Mouse (Mus musculus) heart, adult 18-20 months (tissue): ENCODE data around the gene Gpx8. TPM values are rescaled to one million over a fixed set of nuclear protein-coding genes. Genes with fewer than 3 reads are reported as not detected.
A peak's percentile ranks its signal among the peaks of the same experiment; 100 is the strongest.

Experiments
- DNase-seq, 2 experiments: peaks; one replicate each; pipeline ENCODE4 v3.0.0; 2021 to 2022; ENCODE audit warnings: mixed read lengths in 1 of 2
- long read RNA-seq, 2 experiments: library from polyadenylated mRNA; stranded (forward); transcript quantifications; one replicate each; pipeline ENCODE4 v2.0.0; 2021
- total RNA-seq, 2 experiments: library from RNA; stranded (reverse); gene quantifications; 2 replicates each; pipeline ENCODE4 v1.2.3; 2021

Gpx8 gene
- 10 to 100 TPM; 31.2 to 42.3 TPM for total RNA-seq
- long read RNA-seq, experiment 1, transcript Gpx8-201 (3 exons, 1,042 nt), result major isoform, 18 of 25 reads
- long read RNA-seq, experiment 1, partial matches to known transcripts, result 0 of 25 reads
- long read RNA-seq, experiment 1, other reads (novel, unspliced or antisense), result 3 of 25 reads
- long read RNA-seq, experiment 2, transcript Gpx8-201 (3 exons, 1,042 nt), result major isoform, 15 of 19 reads
- long read RNA-seq, experiment 2, partial matches to known transcripts, result 0 of 19 reads
- long read RNA-seq, experiment 2, other reads (novel, unspliced or antisense), result 2 of 19 reads

DNA sequence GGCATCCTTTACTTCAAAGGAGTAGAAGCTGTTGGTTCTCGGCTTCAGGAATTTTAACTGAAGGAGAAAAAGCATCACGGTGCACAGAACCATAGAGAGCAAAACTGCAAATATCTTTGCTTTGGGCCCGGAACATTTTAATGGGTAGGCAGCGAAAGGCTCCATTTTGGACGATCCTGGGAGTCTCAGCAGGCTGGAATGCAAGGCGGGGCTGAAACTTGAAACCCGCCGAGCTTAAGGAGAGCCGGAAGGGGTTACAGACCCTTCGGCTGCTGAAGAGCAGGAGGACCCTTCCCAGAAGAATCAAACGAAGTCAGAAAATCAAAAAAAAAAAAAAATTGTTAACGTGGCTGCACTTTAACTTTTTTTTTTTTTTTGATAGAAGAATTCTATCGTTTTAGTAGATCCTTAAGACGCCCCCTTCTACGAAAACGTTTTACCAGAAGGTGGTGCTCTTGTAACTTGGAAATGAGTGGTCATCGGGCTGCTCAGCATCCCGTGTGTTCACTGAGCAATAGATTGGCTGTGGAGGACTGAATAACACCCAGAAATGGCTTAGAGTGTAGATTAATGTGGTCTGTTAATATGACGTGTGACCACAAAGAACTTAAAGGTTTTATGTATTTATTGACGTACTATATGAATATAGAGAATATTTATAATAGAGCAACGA lies at the start of gene Gpx8:
Gene Gpx8, minus strand, starts transcription at position 200 of the 673 bp plus-strand sequence.
- peak; percentile 63 to 75 for DNase-seq

DNA sequence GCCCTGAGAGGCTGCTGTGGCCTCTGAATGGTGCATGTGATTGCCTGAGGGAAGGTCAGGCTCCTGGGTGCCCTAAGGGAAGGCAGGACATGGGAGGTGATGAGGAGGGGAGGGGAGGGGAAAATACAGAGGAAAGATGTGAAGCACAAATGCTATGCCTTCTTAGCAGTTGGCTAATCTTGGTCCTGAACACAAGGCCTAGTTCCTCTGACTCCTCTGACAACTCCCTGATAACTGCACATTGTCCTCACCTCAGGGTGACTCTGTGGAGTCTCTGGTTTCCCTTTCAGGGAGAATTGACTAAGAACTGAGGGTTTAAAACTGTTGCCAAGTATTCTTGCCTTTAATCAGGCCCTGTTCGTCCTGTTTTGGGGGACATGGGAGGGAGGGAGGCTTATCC lies 48.4 kb upstream of the Gpx8 start:
- DNase-seq, result no peak

DNA sequence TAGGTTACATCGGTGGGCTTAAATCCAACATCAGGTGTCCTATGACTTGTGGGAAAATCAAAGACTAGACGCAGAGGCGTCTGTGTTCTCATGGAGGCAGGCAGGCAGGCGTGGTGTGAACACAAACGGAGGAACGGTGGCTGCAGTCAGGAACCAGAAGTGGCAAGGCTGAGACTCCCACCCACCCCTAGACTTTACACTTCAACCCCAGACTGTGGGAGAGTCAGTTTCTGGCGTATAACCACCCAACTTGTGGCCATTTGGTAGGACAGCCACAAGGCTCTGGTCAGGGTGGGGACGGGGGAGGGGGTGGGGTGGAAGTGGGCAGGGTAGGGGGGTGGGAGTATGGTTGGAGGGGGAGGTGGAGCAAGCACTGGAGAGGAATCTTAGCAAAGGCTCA lies 44.3 kb upstream of the Gpx8 start:
- no peak for DNase-seq

DNA sequence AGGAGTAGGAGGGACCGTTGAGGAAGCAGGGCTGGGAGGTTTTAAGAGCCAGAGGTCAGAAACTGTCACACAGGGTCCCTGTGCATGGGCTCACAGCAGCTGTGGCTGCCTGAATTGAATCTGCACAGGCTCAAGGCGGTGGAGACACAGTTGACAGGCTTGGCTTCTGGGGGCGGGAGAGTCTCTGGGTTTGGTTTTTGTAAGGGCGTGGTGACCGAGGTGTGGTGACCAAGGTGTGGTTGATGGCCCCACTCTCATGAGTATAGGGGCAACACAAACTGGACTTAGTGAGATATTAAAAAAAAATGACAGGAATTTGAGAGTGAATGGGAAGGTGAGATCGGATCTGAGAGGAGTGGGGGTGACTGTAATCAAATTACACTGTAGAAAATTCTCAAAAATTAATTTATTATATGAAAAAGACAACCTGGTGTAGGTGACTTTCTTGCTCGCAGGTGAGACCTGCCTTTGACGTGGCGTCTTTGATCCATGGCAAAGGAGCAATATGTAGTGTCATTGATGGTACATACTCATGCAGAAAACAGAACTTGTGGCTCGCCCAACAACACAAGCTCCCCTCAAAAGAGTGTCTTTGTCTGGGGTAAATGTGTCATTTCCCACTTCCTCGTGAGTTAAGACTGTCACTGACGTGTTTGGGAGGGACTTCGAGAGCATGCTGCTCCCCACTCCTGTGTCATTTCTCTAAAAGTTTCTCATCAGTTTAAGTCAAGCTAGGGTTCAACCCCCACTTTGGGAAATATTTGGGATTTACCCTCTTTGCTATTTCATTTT lies 41.2 kb upstream of the Gpx8 start:
- no peak for DNase-seq

DNA sequence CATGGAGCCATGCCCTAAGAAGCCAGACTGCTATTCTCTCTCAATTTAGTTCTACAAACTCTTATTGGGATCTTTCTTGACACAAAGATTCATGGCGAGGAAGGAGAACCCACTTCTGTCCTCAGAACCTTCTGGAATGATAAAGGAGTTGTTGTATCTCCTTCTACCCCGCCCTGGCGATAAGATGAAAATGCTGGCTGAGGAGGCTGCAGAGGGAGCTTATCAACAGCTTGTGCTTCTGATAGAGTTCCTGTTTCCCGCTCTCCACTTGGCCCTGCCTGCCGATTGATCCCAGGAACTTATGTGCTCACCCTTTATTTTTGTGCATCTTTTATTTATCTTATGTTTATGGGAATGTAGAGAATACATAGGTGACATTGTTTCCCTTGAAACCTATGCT lies 38.5 kb upstream of the Gpx8 start:
- no peak for DNase-seq

DNA sequence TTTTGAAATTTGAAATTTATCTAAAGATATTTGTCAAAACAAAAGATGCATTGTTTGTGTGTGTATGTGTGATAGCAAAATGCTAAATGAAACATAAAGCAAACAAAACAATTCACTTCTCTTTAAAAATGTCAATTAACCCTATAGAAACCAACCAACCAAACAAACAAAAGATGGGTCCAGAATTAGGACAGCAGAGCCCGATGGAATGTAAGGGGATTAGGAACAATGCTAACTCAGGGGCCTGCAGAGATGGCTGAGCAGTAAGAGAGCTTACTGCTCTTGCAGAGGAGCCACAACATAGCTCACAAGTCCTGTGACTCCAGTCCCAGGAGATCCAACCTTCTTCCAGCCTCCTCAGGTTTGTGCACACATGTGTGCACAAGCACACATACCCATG lies 35.9 kb upstream of the Gpx8 start:
- no peak for DNase-seq

DNA sequence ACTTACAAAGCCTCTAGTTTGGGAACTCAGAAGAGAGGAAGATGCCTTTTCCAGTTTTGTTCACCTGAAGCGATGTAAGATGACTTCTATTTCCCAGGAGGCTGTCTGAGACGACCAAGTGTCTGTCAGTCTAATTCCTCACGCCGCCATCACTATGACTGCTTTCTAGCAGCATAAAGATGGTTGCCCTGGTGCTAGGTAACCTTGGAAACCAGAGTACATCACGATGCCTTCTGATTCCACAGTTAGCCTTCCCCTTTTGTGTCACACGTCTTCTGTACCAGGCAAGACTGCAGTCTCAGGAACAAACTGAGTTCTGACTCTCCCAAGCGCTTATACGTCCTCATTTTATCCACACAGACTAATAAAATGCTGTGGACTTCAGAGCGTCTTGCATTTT lies 32.8 kb upstream of the Gpx8 start:
- DNase-seq, result no peak

DNA sequence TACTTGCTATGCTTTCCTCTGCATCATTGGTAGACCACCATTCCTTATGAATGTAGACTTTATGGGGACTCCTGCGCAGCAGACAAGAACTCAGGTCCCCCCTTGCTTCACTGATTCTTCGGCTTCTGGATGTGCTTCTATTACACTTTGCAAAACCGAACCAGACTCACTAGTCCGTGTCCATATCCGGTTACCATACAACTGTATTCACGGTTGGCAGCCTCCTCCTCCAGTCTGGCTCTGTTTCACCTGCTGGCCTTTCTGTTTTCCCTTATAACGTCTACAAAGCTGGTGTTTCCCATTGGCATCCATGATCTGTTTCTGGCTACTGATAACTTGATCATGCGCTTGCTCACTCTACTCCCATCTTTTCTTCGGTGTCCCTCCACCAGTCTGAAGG lies 18.3 kb upstream of the Gpx8 start:
- no peak for DNase-seq

DNA sequence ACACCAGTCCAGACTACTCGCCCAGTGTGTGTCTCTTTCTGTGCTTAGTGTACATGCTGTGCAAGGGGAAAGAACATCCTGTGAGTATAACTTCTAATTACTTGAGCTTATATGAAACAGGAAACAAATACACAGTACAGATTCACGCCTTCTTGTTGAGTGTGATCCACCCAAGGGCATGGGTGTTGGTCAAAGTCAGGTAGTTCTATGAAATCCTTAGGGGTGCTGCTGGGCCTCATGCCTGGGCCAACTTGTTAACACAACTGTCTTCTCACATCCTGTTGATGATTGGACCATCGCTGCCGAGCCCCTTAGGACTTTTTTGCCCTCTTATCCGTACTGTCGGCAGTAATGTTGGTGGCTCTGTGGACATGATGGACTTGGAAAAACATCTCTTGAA lies 15.5 kb upstream of the Gpx8 start:
- no peak for DNase-seq

DNA sequence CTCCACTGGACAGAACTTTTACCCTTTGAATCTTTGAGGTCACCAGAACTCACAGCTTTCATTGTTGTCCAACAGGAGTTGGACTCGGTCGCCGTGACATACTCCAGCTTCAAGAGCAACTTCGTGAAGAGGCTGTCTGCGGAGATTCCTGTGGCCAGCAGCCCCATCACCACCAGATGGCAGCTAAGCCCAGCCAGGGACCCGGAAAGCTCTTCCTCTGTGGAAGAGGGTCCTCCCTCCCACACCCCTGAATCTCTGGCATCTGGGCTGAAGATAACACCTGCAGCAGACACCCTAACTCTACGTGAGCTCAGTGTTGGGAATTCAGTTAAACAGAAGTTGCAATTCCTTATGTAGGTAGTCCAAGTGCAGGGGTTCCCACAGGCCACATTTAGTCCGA lies 9.6 kb upstream of the Gpx8 start:
- DNase-seq, result no peak

DNA sequence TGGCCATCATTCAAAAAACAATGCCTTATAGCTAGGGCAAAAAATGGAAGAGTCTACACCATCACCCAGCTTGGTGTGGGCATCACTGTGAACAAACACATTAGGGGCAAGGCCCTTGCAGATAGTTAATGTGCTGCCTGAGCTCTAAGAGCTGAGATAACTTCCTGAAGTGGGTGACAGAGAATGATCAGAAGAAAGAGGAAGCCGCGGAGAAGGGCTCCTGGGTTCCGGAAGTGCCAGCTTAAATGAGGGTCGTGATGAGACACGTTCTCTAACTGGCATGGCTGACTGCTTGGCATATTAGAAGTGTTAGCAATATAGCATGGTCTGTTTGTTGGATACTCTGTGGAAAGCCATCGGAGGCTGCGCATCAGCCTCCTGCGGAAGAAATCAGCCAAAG lies 8.0 kb upstream of the Gpx8 start:
- DNase-seq, result no peak

DNA sequence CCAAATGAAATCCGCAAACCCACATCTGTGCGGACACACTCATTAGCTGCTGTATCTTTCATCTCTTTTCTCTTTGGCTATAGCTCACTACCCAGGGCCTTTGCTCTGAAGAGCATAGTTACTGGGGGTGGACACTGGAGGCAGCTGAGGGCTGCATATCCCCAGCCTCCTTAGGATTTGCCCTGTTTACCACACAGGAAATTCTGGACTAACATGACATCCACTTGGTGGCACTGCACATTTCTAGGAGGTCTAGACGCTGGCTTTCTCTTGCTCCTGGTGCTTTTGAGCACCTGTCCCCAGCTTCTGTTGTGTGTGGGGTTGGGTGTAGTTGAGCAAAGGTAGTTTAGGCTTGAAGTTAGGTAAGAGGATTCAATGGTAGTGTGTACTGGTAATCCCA lies 1.4 kb upstream of the Gpx8 start:
- no peak for DNase-seq

DNA sequence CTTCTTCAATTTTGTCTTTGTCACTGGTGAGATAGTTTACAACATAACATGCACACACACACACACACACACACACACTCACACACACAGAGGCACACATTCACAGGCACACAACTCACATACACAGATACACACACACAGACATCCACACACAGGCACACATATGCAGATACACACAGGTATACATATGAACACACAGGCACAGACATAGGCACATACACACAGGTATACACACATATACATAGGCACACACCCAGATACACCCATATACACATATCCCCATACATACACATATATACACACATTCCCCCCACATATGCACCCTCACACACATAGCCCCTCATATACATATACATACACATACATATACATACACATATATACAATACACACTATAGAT lies 808 bp upstream of the Gpx8 start:
- no peak for DNase-seq

DNA sequence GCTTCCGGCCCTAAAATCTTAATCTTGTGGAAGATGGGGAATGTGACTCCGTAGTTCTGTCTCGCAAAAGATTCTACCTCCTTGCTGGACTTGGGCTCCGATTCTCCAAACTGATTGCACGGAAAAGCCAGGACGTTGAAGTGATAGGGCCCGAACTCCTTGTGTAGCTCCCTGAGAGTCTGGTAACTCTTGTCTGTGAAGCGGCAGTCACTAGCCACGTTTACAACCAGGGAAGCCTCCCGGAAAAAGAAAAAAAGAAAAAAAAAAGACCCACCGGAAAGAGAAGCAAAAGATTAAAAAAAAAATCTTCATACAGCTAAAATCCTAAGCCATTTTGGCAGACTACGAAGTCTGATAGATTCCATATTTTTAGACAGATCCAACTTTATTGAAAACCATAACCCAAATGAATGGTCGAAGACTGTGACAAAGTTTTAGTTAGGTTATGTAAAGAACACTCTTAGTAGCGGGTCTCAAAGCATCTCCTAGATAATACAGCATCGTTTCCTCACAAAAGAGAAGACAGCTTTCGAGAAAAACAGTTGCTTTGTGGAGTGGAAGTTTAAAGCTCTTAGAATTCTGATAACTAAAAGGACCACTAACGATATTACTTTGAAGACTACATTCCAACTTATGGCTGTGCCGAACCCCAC lies 626 bp downstream of the Gpx8 start:
- peak in 1 of 2 experiments; percentile 19 for DNase-seq

DNA sequence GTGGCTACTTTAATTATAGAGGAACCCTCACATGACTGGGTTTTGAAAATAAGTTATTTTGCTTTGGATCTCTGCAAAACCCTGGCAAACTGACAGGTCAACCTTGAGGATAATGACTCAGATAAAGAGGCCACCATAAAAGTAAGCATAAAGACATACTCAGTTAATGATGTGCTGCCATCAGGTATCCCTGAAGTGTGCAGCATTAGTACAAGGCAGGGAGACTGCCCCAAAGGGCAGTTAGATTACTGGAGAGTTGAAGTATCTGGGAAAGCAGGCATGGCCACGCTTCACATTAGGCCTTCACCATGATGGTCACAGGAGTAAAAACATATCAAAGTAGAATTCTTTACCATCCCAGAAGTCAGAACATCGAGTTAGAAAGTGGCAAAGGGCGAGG lies 1.3 kb downstream of the Gpx8 start:
- DNase-seq, result peak in 1 of 2 experiments; percentile 12

DNA sequence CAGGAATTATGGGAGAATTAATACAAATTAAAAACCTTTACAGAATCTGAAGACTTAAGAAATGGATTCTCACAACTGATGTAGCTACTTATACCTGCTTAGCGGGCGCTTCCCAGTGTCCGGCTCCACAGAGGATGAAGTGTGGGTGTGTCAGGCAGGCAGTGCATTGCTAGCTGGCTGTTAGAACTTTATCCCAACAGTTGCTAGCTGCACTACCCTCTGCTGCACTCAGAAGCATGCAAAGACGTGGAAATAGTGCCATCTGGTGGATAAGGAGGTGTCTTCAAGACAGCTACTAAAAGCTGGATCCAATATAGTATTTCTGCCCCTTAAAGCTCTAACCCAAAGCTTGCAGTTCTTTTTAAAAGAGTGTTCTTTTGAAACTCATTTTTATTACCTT lies 10.4 kb downstream of the Gpx8 start:
- peak; percentile 85 to 86 for DNase-seq

DNA sequence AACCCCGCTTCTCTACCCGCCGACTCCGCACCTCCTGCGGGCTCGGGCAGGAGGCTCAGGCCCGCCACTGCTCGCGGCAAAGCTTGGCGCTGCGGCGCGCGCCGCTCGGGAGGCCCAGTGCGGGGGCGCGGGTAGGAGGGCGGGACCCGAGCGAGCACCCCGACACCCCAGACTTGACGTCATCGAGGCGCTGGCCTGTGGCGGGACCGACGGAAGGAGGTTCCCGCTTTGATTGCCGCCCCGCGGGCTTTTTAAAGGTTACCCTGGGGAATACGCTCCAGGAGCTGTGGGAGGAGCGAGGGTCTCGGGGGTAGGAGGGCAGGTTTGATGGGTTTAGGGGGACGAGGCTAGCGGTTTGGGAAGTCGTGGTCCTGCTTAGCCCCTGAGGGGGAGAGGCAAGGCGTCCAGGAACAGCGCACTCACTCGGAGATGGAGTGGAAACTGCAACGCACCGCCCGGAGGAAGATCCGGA lies 11.2 kb downstream of the Gpx8 start, which contains the start of gene Cdc20b:
Gene Cdc20b, plus strand, starts transcription at position 162 of the 472 bp plus-strand sequence.
- DNase-seq, result peak; percentile 58 to 67

DNA sequence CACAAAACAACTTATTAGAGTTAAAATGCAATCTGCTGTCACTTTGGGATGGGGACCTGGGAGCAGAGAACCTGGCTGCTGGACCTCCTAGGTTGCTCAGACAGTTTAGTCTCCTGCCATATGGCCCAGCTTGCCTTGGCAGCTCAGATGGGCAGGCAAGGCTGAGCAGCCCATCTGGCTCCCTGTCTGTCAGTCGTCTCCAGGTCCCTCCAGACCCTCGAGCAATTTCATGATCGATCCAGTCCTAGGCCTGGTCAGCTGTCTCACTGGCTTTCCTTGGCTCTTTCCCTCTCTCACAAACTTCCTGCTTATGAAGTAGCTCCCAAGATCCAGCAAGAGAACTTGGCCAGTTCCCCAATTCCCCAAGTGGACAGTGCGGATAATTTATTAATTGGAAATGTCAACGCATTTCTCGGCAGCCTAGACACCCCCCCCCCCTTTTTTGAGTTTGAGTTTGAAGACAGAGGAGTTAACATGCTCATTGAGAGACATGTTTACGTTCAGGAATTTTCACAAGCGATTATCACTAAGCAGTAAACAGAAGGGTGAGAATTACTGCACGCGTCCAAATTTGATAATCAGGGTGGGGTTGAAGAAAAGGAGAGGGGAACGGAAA lies 11.8 kb downstream of the Gpx8 start:
- DNase-seq, result peak in 1 of 2 experiments; percentile 15

DNA sequence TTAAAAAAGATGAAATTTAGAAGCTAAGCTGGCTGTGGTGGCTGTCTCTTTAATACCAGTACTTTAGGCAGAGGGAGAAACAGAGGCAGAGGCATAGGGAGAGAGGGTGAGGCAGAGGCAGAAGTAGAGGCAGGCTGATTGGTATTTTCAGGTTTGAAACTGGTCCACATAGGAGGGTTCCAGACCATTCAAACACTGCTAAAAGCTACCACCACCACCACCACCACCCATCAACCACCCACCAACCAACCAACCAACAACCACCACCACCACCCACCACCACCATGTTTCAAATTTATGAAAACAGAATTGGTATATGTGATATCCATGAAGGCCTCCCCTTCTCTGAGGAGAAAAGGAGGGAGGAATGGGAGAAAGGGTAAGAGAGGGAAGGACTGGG lies 13.4 kb downstream of the Gpx8 start:
- DNase-seq, result no peak

DNA sequence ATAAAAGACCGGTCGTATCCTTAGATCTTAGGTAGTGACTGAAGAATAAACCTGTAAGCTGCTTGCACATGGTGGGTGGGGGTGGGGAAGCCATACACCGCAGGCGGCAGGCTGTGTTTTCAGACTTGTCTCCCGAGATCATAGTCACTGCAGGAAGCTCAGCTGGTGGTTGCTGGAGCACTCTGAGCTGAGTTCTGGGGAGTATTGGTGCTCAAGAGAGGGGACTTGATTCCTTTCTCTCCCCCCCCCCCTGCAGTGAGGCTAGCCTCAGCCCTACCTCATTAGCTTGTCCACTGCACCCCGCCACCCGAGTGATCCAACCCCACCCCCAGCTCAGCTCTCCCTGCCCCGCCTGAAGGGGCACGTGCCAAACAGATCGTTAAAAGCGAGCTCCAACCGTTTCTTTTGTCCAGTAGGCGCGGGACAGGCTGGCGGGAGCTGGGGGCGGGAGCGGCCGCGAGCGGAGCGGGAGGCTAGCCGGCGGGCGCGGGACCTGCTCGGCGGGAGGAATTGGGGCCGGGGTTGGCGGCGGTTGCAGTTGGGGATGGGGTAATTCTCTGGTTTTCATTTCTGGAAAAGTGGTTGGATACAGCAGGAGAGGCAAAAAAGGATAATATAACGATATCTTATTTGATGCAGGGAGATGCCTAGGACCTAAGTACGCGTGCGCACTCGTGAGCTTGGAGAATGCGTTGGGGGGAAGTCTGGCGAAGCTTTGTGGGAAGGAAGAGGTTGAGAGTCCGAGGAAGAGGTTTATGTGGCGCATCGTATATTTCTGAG lies 14.2 kb downstream of the Gpx8 start:
- DNase-seq, result peak in 1 of 2 experiments; percentile 15

DNA sequence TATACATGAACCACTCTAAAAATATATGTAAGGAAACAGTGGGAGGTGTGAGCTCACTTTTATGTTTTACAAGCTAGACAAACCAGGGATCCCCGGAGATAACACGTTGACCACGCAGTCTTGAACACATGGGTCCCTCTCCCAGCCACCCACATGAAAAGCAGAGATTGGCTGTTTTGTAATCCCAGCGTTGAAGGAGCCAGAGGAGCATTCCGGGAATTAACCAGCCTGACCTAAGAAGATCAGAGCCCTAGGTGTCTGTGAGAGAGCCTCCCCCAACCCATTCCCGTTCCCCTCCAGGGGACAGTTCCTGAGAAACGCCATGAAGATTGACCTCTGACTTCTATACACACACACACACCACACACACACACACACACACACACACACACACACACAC lies 14.9 kb downstream of the Gpx8 start:
- no peak for DNase-seq
